Mouse (Mus musculus): ENCODE measurements at regions not wholly inside any gene's neighbourhood (a gene's known extent, or its start where the extent isn't known, plus 50 kb on each side); places are given as distances from the start of the nearest gene placed in this dataset.
"Not testable (repeated sequence)": the region's sequence is repeated elsewhere in the genome, so short reads cannot be mapped to it uniquely, and the experiment has no call there.

GRCm38 (mm10) chr1:152241026-152241425, 145.5 kb downstream of the Tsen15 start:
- DNase-seq (ENCODE audit: low read depth), result no peak

GRCm38 (mm10) chr1:152239376-152239775, 147.1 kb downstream of the Tsen15 start:
- DNase-seq (ENCODE audit: low read depth), result no peak

DNA sequence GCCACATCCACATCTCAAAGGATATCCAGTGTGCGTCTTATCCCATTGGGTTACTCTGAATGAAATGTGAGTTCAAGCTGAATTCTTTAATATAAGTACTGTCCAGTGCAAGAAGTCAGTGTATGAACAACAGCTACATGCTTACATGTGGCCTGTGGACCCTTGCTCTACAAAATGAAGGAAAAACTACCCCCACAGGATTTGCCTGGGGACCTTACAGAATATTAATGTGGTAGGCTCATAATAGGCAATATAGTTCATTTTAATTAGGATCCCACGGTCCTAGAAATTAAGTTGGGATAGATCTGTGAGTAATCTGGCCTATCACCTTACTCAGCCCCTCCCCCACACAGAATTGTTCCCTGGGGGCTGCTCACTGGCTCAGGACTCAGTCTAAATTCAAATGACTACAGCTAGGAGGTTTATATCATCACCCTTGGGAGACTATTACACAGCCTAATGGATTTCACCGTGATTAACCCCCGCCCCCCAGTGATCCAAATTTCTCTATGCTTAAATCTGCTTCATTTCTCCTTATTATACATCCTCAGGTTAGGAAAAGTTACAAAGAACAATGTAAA, 145.4 kb upstream of the 1700025G04Rik start:
- DNase-seq (ENCODE audit: low read depth), result no peak

DNA sequence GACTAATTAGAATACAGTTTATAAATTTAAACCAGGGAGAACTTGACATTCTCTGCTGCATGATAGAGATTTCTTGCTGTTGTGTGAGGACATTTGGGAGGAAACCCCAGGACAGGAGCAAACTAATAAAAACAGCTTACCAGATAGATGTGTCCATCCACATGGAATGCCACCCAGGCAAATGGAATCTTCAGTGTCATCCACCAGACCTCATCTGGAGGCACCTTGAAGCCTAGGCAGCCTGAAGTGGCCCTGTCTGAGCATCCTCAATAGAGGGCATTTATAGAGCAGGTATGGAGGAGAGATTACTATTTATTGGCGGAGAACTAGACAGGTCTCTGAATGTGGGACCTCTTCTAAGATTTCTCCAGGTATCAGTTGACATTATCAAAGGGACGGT, 144.8 kb upstream of the 1700025G04Rik start:
- no peak for DNase-seq (ENCODE audit: low read depth)

GRCm38 (mm10) chr1:152231717-152232202, 141.8 kb upstream of the 1700025G04Rik start:
- DNase-seq (ENCODE audit: low read depth), result no peak

DNA sequence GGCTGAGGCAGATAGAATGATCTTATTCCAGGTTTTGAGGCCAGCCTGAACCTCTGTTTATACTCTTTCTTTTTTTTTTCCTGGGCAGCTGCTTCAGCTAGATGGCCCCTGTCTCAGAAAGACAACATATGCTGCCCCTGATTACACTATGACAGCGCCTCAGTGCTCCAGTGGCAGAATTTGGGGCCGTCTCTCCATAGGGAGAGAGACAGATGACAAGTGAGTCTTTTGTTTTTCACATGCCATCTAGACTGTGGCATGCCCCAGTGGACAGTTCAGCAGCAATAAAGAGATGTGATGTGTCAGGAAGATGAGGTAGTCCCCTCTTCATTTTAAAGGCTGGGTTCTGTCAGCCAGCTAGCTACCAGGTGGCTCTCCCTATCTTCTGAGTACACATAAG, 139.8 kb upstream of the 1700025G04Rik start:
- no peak for DNase-seq (ENCODE audit: low read depth)

GRCm38 (mm10) chr1:152226049-152226448, 136.1 kb upstream of the 1700025G04Rik start:
- no peak for DNase-seq (ENCODE audit: low read depth)

GRCm38 (mm10) chr1:152223666-152224065, 133.7 kb upstream of the 1700025G04Rik start:
- no peak for DNase-seq (ENCODE audit: low read depth)

DNA sequence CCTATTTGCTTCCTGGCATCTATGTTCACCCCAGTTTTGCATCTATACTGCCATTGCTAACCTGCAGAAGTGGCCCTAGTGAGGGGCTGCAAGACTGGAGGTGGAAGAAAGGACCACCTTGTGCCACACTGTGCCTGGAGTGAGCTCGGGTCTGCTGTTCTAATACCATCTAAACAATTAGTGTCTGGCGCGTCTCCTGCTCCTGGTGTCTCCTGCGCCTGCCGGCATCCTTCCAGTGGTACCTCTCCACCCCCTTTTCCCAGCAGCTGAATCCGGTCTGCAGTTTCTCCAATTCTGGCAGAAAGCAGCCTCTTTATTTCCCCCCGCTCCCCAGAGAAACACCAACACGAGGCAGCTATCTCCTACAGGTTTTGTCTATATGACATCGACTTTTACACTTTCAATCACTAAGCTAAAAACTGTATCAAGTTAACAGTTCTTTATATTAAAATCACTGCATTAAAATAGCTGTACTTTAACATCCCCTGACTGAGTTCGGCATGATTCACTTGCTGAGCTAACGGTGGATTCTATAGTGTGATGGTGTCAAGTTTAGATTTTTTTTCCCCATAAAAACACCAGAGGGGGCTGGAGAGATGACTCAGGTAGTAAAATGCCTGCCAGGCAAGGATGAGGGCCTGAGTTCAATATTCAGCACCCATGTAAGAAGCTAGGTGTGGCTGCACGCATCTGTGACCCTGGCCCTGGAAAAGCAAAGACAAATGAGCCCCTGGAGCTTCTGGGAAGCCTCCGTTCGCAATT, 131.1 kb upstream of the 1700025G04Rik start:
- no peak for DNase-seq (ENCODE audit: low read depth)

DNA sequence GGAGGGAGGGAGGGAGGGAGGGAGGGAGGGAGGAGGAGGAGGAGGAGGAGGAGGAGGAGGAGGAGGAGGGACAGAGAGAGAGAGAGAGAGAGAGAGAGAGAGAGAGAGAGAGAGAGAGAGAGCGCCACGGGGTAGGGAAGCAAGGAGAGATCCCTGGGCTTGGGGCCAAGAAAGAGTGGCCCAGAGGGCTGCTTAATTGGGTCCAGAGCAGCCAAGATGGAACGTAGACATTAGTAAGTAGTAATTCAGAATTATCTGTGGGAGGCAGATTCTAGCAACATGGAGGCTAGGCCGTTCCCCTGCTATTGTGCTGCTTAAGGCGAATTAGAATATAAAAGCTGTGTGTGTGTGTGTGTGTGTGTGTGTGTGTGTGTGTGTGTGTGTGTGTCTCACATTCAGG, 129.8 kb upstream of the 1700025G04Rik start:
- DNase-seq (ENCODE audit: low read depth), result not testable (repeated sequence)

- no peak for DNase-seq (ENCODE audit: low read depth)
These were observed 127.5 kb upstream of the 1700025G04Rik start for GRCm38 (mm10) chr1:152217404-152217803.

DNA sequence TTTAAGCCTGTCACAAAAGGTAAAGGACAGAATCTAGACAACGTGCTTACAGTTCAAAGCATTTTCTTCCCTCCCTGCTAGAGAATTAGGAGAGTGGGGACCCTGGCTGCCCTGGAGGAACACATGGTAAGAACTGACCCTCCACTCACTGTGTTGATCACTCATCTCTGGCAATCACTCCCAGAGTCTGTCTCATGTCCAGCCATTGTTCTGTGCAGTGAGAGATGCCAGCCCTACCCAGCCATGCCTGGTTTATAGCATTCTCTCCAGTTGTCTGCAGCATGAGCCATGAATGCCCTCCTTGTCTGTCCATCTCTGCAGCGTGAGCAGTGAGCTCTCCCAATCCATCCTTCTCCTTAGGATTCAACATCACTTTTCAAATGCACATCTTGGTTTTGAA, 124.5 kb upstream of the 1700025G04Rik start:
- DNase-seq (ENCODE audit: low read depth), result no peak

DNA sequence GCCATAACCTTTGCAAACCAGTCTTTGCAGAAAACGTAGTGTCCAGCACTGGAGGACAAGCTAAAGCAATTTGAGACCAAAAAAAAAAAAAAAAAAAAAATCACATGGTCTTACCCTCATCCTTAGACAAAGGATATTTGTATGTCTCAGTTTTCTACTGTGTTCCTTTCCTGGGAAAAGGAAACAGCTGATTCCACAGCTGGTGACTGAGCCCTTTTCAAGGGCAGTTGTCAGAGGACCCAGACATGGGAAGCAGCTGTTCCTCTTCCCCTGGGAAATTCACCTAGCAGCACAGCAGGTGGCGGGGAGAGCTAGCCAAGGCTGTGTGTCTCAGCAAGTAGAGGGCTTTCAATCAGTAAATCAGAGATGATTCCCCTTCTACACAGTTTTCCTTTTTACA, 113.3 kb upstream of the 1700025G04Rik start:
- DNase-seq (ENCODE audit: low read depth), result no peak

DNA sequence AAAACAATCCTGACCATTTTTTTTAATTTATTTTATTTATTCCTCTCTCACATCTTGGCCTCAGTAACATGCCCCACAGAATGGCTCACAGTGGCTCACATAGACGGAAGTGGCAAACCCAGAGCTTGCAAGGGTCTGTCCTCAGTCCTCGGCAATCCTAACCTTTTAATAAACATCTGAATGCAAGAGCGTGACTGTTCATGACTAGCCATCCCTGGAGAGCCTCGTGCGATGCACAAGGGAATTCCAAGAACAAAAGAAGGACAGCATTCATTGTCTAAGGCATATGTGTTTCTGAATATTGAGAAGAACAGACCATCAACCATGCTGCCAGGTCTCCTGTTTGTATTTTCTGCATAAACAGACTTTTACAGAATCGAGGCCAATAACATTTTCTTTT, 98.8 kb upstream of the 1700025G04Rik start:
- no peak for DNase-seq (ENCODE audit: low read depth)

GRCm38 (mm10) chr1:152184956-152185355, 95.0 kb upstream of the 1700025G04Rik start:
- DNase-seq (ENCODE audit: low read depth), result no peak

DNA sequence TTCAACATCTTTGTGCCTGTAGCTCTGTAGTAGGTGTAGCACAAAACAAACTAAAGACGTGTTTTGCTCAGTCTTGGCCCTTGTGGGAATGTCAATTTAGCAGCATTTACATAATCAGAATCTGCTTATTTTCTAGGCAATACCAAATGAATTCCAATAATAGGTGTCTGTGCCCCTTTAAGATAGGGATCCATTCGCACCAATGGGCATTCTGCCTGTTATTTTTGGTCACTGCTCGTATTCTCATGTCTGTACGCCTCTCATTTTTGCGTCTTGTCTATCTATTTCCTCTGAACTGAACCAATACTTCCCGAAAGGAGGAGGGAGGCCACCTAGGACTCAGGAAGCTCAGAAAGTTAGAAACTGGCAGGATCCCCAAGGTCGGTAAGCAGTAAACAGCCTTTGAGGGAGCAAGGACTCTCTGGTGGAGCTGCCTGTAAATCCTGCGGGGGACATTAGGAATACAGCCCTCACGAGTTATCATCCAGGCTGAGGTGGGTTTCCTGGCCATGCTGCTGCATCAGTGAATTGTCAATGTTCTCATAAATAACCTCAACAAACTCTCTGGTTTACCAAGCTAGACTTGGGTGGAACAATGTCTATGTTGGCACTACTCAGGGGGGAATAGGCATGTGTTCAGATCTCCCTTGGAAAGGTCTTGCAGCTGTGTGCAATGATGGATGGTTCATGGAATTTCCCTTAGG, 86.5 kb upstream of the 1700025G04Rik start:
- DNase-seq (ENCODE audit: low read depth), result no peak

- DNase-seq (ENCODE audit: low read depth), result no peak
These were observed 85.8 kb upstream of the 1700025G04Rik start for GRCm38 (mm10) chr1:152175691-152176090.

- no peak for DNase-seq (ENCODE audit: low read depth)
These were observed 84.5 kb upstream of the 1700025G04Rik start for GRCm38 (mm10) chr1:152174464-152174863.

DNA sequence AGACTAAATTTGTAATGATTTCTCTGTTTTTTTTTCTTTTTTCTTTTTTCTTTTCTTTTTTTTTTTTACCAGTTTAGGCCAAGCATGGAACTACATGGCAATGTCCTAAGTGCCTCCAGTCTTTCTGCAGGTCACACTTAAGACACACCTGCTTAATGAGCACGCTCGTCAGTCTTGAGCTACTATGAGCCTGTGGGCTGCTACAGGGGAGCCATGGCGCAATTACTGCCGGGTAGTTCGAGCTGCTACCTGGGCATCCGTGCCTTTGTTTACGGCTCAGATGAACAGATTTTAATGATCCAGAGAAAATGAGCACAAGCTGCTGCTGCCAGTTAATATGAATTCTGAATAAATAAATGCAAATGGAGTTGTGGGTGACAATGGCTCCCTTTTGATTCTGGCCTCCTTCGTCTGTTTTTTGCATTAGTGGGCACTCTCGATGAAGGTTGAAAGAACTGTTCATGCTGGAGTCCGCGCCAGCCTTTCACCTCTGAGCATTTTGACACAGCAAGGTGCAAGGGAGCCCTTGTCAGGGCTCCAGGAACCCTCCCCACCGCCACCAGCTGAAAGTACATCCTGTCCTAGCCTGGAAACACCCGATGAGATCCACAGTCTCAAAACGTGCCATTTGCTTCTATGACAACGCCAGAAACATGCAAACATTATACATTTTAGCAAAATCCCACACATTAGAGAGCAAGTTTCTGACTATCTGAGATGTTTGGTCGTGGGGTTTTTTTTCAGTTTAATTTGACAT, 81.3 kb upstream of the 1700025G04Rik start:
- no peak for DNase-seq (ENCODE audit: low read depth)

DNA sequence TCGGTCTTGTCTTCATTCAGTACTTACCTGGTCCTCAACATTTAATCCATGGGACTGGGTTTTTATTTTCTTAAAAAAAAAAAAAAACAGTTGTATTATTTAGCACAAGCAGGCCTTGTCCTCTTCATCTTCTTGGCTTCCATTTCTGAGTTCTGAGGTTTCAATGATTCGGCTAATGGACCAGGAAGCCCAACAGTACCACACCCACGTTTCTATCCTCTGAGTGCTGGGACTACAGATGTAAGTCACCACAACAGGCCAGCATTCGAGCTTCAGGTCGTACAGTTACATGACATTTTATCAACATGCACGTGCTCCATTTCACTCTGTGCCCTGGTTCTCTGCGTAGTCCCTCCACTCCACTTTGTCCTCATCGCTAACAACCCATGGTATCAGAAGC, 80.7 kb upstream of the 1700025G04Rik start:
- no peak for DNase-seq (ENCODE audit: low read depth)

DNA sequence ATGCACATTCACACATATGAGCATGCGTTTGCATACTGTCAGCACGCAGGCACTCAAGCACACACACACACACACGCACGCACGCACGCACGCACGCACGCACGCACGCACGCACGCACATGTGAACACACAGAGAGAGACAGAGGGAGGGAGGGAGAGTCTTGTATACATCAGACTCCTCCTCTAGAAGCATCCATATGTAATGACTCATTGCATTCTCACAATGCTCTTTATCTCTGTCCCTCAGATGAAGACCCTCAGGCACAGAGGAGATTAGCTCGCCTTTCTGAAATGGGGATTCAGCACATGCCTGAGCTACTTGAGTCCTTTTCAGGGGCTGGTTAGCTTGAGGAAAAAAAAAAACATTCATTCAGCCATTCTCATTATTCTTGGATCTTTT, 79.6 kb upstream of the 1700025G04Rik start:
- no peak for DNase-seq (ENCODE audit: low read depth)

- DNase-seq (ENCODE audit: low read depth), result no peak
These were observed 78.4 kb upstream of the 1700025G04Rik start for GRCm38 (mm10) chr1:152168284-152168683.

All from c-Kit-positive CD71-positive TER-119-negative erythroid progenitor cells, embryonic 14.5 days (primary cell).